Mouse (Mus musculus) stomach, postnatal 0 days (tissue): ENCODE results near the gene Col18a1. TPM values are rescaled to one million over a fixed set of nuclear protein-coding genes. Genes with fewer than 3 reads are reported as not detected.

Experiments used
- ATAC-seq: fragments of 200-750 bp; cut with Nextera tagmentation; 2 replicates; pipeline ENCODE4 v1.8.0; 2017; ENCODE audit not compliant: low FRiP score, low TSS enrichment
- DNase-seq: peaks from one replicate; pipeline ENCODE4 v3.0.0-alpha.2; 2016; ENCODE audit warnings: low spot score
- H3K27ac ChIP-seq: fragments of 300-500 bp; sonication (generic); replicated peaks from 2 replicates; pipeline ENCODE4 v1.5.1; 2014; ENCODE audit warnings: mild to moderate bottlenecking, control low read depth
- H3K27me3 ChIP-seq: fragments of 300-500 bp; sonication (generic); 2 replicates; pipeline ENCODE4 v1.6.1; 2014; ENCODE audit warnings: low read length; ENCODE audit not compliant: control insufficient read depth, insufficient read depth
- H3K36me3 ChIP-seq: fragments of 300-500 bp; sonication (generic); 2 replicates; pipeline ENCODE4 v1.6.1; 2014; ENCODE audit warnings: low read length, mixed read lengths; ENCODE audit not compliant: control insufficient read depth, insufficient read depth
- H3K4me1 ChIP-seq: fragments of 300-500 bp; sonication (generic); replicated peaks from 2 replicates; pipeline ENCODE4 v1.6.1; 2014; ENCODE audit warnings: antibody characterized with exemption; ENCODE audit not compliant: control insufficient read depth, insufficient read depth
- H3K4me2 ChIP-seq: fragments of 300-500 bp; sonication (generic); replicated peaks from 2 replicates; pipeline ENCODE4 v1.6.1; 2014; ENCODE audit warnings: low read depth, mild to moderate bottlenecking, control low read depth, moderate library complexity
- H3K4me3 ChIP-seq: fragments of 300-500 bp; sonication (generic); 2 replicates; pipeline ENCODE4 v1.5.1; 2014; ENCODE audit warnings: low read depth, low read length, control low read depth
- H3K9ac ChIP-seq: fragments of 300-500 bp; sonication (generic); 2 replicates; pipeline ENCODE4 v1.6.1; 2014; ENCODE audit warnings: mild to moderate bottlenecking, low read length, control low read depth, mixed read lengths
- H3K9me3 ChIP-seq: fragments of 300-500 bp; sonication (generic); 2 replicates; pipeline ENCODE4 v1.6.1; 2016; ENCODE audit warnings: low read length; ENCODE audit not compliant: control insufficient read depth
- CTCF ChIP-seq: IDR thresholded peaks from 2 replicates; pipeline ENCODE4 v1.5.1; 2016; ENCODE audit warnings: antibody characterized with exemption, low read depth, mild to moderate bottlenecking, moderate library complexity
- EP300 ChIP-seq: optimal IDR thresholded peaks from 2 replicates; pipeline ENCODE3; 2016; ENCODE audit warnings: antibody characterized with exemption
- WGBS: fragments of 180-500 bp; shearing (Covaris S2); extraction: QIAGEN DNeasy Blood & Tissue Kit; methylation state at CpG from one replicate; pipeline ENCODE4 v1.1.7; 2014; 5-methylcytosine and 5-hydroxymethylcytosine counted together
- polyA plus RNA-seq: library from polyadenylated mRNA; unstranded; fragments of >200 nt; fragmentation: Nextera tagmentation; extraction: Ambion mirVana; gene quantifications from 2 replicates; pipeline ENCODE4 v1.2.1, GENCODE M21; 2015

The Col18a1 gene
- polyA plus RNA-seq, 1 experiment from 2014 or later: 26.3 TPM

GRCm38 (mm10) chr10:77116537-77117455, 49.6 kb downstream of the Col18a1 start:
- Histone ChIP-seq H3K27ac (peak overlapping the region; percentile 24; the same call in 1 of the 2 replicates), H3K4me2 (no peak overlapping the region), H3K9me3 (no peaks in the 10 kb centered on the region), H3K4me3 (no peak overlapping the region), H3K9ac (no peak overlapping the region), H3K27me3 (no peaks in the 10 kb centered on the region), H3K4me1 (peaks cover 8% of the 10 kb centered on the region), H3K36me3 (no peaks in the 10 kb centered on the region)
- DNase-seq: no peak
- 18% methylated on average over 4 of the region's 4 CpGs for WGBS
- TF ChIP-seq CTCF (no peak), EP300 (no peak)
- peak; percentile 30; the same call in 1 of the 2 replicates for ATAC-seq

- ATAC-seq: peak; percentile 63; the same call in 1 of the 2 replicates
- peak overlapping the region; percentile 65 for H3K27ac ChIP-seq
- no peaks in the 10 kb centered on the region for H3K9me3 ChIP-seq
- peak overlapping the region; percentile 48 for H3K4me2 ChIP-seq
- H3K4me3 ChIP-seq: peak overlapping the region; percentile 30
- H3K9ac ChIP-seq: peak overlapping the region; percentile 47
- no peaks in the 10 kb centered on the region for H3K27me3 ChIP-seq
- no peaks in the 10 kb centered on the region for H3K36me3 ChIP-seq
- H3K4me1 ChIP-seq: peaks cover 12% of the 10 kb centered on the region
- TF ChIP-seq CTCF (no peak), EP300 (no peak)
- peak; percentile 55 for DNase-seq
- WGBS: 30% methylated on average over 19 of the region's 19 CpGs
Measured at GRCm38 (mm10) chr10:77113489-77114240, 52.7 kb downstream of the Col18a1 start.

DNA sequence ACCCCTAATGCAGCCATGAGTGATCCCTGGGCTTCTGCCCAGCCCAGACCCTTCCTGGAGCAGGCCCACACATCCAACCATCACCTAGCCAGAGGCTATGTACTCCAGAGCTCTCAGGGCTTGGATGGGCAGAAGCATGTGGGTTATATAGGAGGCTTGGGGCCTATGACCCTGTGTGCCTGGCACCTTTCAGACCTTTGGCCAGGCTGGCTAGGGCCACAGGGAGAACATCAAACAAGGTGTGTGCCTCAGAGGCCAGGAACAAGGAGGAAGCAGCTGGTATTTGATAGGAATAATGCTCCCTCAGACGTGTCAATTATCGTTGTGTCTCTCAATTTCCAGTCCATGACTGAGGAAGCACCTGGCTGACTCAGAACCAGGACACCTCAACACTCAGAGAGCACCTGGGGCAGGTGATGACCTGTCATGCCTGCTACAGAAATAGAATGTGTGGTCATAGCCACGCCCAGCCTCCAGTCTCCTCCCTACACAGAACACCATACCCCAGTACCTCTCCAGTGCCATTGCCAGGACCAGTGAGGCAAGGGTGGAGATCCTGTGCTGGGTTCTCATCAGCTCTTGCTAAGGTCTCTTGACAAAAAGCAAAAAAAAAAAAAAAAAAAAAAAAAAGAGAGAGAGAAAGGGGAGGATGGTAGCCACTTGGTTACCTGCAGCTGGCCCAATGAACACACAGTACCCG, 54.6 kb downstream of the Col18a1 start:
- no peaks in the 10 kb centered on the region for H3K27me3 ChIP-seq
- peaks cover 12% of the 10 kb centered on the region for H3K4me1 ChIP-seq
- ATAC-seq: peak; percentile 54
- DNase-seq: no peak
- peak overlapping the region; percentile 48; the same call in 1 of the 2 replicates for H3K4me2 ChIP-seq
- no peaks in the 10 kb centered on the region for H3K36me3 ChIP-seq
- H3K4me3 ChIP-seq: no peak overlapping the region
- 0 out of 2 replicates have a peak overlapping the region, but pooled peaks have one; percentile 13 for H3K27ac ChIP-seq
- no peak for TF ChIP-seq EP300
- TF ChIP-seq CTCF: no peak
- H3K9me3 ChIP-seq: no peaks in the 10 kb centered on the region
- WGBS: 56% methylated on average over 4 of the region's 4 CpGs
- peak overlapping the region; percentile 4; the same call in 1 of the 2 replicates for H3K9ac ChIP-seq

- no peak overlapping the region for H3K4me2 ChIP-seq
- H3K36me3 ChIP-seq: no peaks in the 10 kb centered on the region
- H3K4me1 ChIP-seq: peaks cover 7% of the 10 kb centered on the region; the same call in 1 of the 2 replicates
- 65% methylated on average over 7 of the region's 7 CpGs for WGBS
- no peak overlapping the region for H3K4me3 ChIP-seq
- no peak for DNase-seq
- H3K9me3 ChIP-seq: no peaks in the 10 kb centered on the region
- no peak for TF ChIP-seq CTCF
- no peak for TF ChIP-seq EP300
- no peak for ATAC-seq
- no peaks in the 10 kb centered on the region for H3K27me3 ChIP-seq
- no peak overlapping the region for H3K27ac ChIP-seq
- no peak overlapping the region for H3K9ac ChIP-seq
Measured at GRCm38 (mm10) chr10:77110843-77111242, 55.5 kb downstream of the Col18a1 start.

GRCm38 (mm10) chr10:77110010-77110409, 56.3 kb downstream of the Col18a1 start:
- no peaks in the 10 kb centered on the region for H3K9me3 ChIP-seq
- H3K9ac ChIP-seq: no peak overlapping the region
- WGBS: 82% methylated on average over 9 of the region's 9 CpGs
- no peak for TF ChIP-seq EP300
- no peak for TF ChIP-seq CTCF
- no peaks in the 10 kb centered on the region for H3K36me3 ChIP-seq
- H3K4me1 ChIP-seq: peaks cover 7% of the 10 kb centered on the region; the same call in 1 of the 2 replicates
- H3K4me2 ChIP-seq: no peak overlapping the region
- no peak overlapping the region for H3K27ac ChIP-seq
- DNase-seq (no peak), ATAC-seq (no peak)
- H3K4me3 ChIP-seq: no peak overlapping the region
- H3K27me3 ChIP-seq: no peaks in the 10 kb centered on the region
